Mouse (Mus musculus) induced T-regulatory cell, adult 2 months (primary cell): ENCODE data around the gene Igsf21.

Source experiments
- DNase-seq: peaks from one replicate; pipeline ENCODE4 v3.0.0-alpha.2; 2012; ENCODE audit warnings: low read depth

Gene Igsf21

DNA sequence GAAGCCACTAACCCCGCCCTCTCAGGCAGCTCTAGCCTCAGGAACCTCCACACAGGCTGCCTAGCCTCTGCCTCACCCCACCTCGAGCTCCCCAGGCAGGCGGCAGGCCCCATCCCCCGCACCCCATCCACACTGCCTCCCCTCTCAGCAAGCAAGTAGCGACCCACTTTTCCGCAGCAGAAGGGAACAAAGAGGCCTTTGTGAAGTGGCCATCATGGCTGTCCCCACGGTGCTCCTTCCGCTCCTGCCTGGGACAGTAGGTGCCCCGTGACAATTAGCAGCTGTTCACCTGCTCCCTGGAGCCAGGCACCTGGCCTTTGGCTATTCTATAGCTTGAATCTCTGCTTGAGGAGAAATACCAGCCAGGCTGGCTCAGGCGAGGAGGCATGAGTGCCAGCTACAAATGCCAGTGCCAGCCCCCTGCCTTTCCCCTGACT lies 9.3 kb downstream of the Igsf21 start:
- no peak for DNase-seq

DNA sequence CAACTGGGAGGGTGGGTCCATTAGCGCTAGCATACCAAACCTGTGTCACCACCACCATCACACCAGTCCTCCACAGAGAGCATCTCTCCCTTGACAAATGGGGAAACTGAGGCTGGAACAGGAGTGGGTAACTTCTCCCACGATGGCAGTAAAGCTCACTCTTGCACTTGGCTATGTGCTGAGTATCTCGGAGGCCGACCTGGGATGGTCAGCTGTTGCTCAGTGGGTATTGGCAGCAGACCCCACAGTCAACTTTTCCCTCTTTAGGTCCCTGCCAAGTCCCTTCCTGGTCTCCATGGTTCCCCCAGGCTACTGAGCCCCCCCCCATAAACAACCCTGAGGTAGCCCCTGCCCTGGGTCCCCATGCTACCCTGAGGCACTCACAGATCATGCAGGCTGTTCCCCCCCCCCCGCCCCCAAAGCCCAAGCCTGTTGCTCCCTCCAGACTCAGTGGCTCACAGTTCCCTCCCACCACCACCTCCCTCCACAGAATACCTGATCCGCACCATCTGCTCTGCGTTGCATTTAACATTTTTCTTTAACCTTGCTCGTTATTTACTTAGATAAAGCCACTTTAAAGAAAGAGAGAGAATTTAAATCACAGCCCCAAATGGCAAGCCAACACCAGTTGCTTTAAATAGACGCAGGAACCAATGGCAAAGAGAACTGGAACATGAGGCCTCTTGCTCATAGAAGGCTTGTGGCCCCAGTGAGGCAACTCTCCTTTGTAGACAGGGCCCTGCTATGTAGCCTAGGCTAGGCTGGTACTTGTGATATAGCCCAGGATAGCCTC lies 11.0 kb downstream of the Igsf21 start:
- DNase-seq = no peak

DNA sequence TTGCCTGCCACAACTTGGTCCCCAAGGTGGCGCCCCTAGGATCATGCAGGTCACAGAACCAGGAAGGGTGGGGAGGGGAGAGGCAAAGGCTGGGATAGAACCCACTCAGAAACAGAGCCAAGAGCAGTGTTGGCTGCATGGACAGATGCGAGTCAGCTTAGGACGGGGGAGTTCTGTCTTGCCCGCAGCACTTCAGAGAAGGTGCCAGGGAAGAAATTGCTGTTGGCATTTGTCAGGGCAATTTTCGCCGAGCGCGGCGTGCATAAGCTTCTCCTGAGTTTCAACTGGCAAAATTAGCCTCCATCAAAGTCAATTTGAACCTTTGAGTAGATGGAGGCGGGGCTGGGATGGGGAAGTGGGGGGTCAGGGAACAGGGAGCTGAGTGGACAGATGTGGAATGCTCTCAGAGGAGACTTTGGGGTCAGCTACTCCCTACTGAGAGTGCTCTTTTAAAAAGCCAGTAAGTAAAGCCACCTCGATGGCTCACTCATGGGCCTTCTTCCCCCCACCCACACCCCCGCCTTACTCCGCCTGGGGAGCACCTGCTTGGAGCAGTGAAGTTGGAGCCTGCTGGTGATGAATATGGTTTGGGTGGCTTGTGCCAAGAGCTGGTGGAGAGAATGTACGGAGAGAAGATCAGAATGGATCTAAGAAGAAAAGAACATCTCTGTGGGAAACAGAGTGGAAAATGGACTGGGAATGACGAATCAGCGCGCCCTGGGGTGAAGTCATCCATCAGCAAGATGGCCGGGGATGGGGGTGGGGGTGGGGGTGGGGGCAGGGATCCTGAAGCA lies 12.0 kb downstream of the Igsf21 start:
- DNase-seq = no peak

GRCm38 (mm10) chr4:140227837-140228236 lies 18.7 kb downstream of the Igsf21 start:
- no peak for DNase-seq

- DNase-seq = no peak
These were observed 21.4 kb downstream of the Igsf21 start for GRCm38 (mm10) chr4:140225204-140225603.

- no peak for DNase-seq
These were observed 22.1 kb downstream of the Igsf21 start for GRCm38 (mm10) chr4:140224451-140224850.

DNA sequence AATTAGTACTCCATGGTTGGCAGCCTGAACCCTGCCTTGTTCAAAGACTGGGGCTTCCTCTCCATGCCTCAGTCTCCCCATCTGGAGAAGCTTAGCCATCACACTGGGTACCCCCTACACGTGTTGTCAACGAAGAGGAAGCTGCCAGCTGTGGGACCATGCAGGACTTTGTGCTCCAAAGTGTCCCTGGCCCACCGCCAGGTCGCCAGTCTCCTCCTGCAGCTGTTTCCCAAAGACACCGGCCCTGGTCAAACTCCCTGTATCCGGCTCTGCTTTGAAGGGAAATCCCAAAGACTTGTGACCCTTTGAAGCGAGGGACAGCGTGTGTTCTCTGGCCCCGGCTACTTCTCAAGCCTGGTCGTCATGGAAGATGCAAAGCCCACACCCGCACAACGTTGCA lies 23.5 kb downstream of the Igsf21 start:
- DNase-seq = no peak

GRCm38 (mm10) chr4:140220326-140221093 lies 26.1 kb downstream of the Igsf21 start:
- no peak for DNase-seq

DNA sequence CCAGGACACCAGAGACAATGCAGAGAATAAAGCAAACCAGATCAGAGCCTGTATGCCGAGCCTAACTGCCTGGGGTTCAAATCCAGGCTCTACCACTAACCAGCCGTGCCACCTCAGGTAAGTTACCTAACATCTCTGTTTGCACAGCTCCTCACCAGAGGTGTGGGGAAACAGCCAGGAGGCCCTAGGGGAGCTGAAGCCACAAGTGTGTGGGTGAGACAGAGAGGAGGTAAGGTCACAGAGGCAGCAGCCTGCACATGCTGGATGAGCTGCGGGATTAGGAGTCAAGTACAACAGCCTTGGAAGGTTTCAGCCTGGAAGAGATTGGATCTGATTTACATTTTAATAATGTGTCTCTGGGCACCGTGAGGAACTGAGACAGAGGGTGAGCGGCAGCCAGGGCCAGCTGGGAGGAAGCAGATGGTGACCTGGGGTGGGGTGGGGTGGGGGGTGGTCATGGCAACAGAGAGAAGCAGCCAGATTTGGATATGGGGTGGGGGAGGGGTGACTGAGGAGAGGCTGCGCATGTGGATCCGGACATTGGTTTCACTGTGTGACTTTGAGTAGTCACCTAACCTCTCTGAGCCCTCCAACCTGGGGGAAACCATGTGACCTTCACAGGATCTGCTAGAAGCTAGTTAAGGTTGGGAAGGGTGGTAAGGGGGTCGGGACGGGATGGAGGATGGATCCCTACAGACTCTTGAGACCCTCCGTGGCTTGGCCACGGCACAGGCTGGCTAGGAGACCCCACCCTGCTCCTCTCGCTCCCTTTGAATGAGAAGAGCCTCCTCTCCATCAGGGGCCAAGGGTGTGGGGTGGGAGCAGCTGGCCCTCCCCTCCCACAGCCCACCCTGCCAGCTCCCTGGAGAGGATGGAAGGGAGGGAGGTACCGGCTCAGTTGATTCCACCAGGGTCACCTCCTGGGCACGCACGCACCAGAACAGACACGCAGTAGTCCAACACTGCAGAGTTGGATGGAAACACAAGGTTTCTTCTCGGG lies 27.4 kb downstream of the Igsf21 start:
- DNase-seq = no peak

GRCm38 (mm10) chr4:140218384-140218783 lies 28.2 kb downstream of the Igsf21 start:
- no peak for DNase-seq

- no peak for DNase-seq
These were observed 28.6 kb downstream of the Igsf21 start for GRCm38 (mm10) chr4:140217934-140218333.

- DNase-seq = no peak
These were observed 30.5 kb downstream of the Igsf21 start for GRCm38 (mm10) chr4:140216096-140216495.

DNA sequence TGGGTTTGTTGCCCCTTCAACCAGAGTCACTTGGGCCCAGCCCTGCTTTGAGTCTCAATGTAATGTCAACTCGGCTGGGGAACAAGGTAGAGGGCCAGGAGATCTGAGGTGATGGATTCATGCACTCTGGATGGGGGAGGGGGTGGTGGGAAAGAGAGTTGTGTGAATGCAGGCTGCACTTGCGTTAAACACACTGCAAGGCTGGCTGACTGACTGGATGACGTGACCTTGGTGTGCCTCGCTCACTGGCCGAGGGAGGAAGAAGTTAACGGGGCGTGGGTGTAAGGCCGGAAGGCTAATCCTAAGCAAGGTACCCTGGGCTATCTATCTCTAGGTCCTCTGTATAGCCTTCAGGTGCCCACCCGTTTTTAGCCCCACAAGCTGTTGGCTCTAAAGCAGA lies 31.4 kb downstream of the Igsf21 start:
- no peak for DNase-seq

DNA sequence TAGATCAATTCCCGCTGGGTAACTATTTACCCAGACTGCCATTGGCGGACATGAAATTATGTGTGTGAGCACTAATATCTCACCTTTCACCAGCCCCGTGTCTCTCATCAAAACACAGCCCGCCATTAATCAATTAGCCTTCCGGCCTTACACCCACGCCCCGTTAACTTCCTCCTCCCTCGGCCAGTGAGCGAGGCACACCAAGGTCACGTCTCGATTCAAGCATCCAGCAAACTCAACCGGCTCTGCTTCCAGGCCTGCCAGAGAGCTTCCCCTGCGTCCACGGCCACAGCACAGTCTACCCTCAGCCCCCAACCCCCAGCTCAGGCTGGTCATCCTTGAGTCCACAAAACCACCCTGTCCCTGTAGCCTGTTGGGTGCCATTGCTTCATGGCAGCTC lies 32.2 kb downstream of the Igsf21 start:
- DNase-seq = no peak

DNA sequence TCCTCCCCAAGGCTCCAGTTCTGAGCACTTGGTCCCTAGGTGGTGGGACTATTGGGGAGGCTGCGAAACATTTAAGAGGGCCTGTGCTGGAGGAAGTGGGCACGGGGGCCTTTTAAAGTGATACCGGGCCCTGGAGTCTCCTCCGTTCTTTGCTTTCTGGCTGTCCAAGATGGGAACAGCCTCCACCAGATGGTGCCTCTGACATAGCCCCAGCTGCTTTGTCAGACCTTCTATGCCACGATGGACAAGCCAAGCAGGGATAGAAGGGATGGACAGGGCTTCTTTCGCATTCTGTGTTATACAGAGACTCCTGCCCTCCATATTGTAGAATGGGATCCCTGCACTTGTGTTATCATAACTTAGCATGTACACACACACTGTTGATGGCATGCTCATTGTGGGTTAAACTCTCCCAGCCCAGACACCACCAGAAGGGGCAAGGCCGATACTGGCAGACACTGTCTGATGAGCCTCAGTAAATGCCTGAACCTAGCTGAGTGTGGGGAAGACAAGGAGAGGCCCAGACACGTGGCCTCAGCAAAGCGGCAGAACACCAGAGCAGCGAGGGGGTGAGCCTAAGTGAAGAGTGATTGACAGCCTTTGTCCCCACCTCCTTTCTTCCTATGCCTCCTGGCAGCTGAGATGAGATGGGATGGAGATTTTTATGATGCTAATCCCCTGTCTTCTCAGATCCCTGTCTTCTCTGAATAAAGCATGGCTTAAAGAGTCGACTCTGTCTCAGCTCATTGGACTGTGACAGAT lies 36.3 kb downstream of the Igsf21 start:
- no peak for DNase-seq

- no peak for DNase-seq
These were observed 40.8 kb downstream of the Igsf21 start for GRCm38 (mm10) chr4:140205811-140206231.

DNA sequence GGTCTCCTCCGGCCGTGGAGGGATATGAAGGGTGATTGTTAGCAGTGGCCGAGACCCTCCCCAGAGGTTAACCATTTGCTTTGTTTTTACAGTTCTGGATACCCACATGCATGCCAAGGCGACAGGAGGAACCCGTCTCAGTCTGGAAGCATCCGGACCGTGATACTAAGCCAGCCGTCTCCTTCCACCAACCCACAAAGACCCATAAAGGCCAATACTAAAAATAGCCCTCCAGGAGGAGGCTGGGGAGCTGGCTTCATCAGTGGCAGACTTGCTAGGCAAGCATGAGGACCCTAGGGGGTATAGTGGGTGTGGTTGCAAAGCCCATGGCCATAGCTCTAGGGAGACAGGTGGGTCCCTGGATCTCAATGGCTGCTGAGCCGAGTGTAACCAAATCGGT lies 41.8 kb downstream of the Igsf21 start:
- no peak for DNase-seq

DNA sequence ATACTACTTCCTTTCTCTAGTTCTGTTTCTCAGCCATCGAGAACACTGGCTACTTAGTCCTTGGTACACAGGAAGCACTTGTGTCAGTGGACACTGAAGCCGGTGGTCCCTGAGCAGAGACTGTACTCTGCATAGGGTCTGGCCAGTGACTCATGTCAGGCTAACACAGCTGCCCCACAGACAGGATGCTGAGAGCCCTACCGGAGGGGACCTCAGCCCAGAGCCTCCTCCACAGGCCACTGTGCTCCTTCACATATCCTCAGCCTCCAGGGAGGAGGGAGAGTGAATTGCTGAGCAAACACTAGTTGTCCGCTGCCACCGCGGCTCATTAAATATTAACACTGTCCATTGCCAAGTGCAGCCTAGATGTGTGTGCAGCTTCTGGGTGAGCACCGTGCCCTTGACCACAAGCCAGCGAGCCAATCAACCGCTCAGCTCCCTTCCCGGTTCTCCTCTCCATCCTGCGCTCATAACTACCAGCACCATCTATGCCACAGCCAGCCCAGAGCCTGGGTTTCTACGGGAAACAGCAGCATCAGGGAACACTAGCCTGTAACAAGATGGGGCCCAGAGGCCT lies 42.8 kb downstream of the Igsf21 start:
- DNase-seq = no peak

DNA sequence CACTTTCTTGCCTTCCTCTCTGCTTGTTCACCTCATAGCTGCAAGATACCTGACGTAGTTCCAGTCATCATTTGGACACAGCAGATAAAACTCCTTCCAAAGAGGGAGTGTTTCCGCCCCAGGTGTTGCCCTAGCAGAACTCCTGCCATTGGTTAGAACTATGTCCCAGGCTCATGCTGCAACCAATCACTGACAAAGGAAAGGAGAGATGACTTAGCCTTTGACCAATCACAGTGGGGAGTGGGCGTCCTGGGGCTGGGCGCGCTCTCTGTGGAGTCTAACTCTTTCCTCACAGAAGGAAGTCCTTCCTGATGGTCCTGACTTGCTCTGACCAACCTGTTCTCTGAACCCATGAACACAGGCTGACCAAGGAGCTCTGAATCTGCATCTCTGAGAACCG lies 44.4 kb downstream of the Igsf21 start:
- no peak for DNase-seq

DNA sequence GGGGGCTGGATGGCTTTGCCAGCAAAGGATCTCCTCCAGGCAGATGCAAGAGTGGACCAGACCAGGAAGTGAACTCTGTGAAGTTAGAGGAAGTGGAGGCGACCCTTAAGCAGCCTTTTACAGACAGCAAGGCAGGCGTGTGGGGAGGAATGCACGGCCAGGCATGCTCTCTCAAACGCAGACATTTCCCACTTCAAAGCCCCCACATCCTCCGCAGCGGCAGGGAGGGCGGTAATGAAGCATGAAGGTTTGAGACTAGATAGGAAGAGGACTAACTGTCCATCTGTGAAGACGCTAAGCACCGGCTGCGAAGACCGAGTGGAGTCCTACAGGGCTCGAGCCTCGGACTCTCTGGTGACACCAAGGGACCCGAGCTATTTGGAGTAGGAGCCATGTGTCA lies 46.3 kb downstream of the Igsf21 start:
- no peak for DNase-seq
